Mouse (Mus musculus) small intestine, adult 2 months (tissue): ENCODE measurements around the gene Rhov. TPM values are rescaled to one million over a fixed set of nuclear protein-coding genes. Genes with fewer than 3 reads are reported as not detected.

ENCODE experiments used
- H3K27ac ChIP-seq: fragments of 200-500 bp; 2 replicates; pipeline ENCODE4 v1.5.1; 2012; ENCODE audit warnings: low read depth, low read length, control low read depth, inconsistent platforms; ENCODE audit not compliant: insufficient read depth
- H3K27me3 ChIP-seq: fragments of 200-500 bp; 2 replicates; pipeline ENCODE4 v1.6.1; 2012; ENCODE audit warnings: mild to moderate bottlenecking, moderate library complexity, low read length, inconsistent platforms; ENCODE audit not compliant: control insufficient read depth, insufficient read depth
- H3K36me3 ChIP-seq: fragments of 200-500 bp; 2 replicates; pipeline ENCODE4 v1.6.1; 2012; ENCODE audit warnings: mild to moderate bottlenecking, low read length, control low read depth, inconsistent platforms; ENCODE audit not compliant: control insufficient read depth, insufficient read depth
- H3K4me1 ChIP-seq: fragments of 200-500 bp; 2 replicates; pipeline ENCODE4 v1.6.1; 2012; ENCODE audit warnings: low read length, inconsistent platforms, mixed read lengths; ENCODE audit not compliant: control insufficient read depth, insufficient read depth, insufficient read length
- H3K4me3 ChIP-seq: fragments of 200-500 bp; 2 replicates; pipeline ENCODE4 v1.5.1; 2012; ENCODE audit warnings: low read depth, mild to moderate bottlenecking, control low read depth, inconsistent platforms, low read length, moderate library complexity
- CTCF ChIP-seq: fragments of 200-500 bp; IDR thresholded peaks from 2 replicates; pipeline ENCODE4 v1.5.1; 2012; ENCODE audit warnings: low read depth, mild to moderate bottlenecking, control low read depth, inconsistent platforms, low read length, moderate library complexity, mixed read lengths; ENCODE audit not compliant: insufficient replicate concordance, insufficient read length; ENCODE audit errors: extremely low read depth
- POLR2A ChIP-seq: fragments of 200-500 bp; IDR thresholded peaks from 2 replicates; pipeline ENCODE4 v1.6.1; 2012; ENCODE audit warnings: low read depth, mild to moderate bottlenecking, control low read depth, inconsistent platforms, low read length, moderate library complexity
- WGBS: fragments of 180-500 bp; shearing (Covaris S2); methylation state at CpG from one replicate; pipeline ENCODE4 v1.1.7; 2018; 5-methylcytosine and 5-hydroxymethylcytosine counted together
- polyA plus RNA-seq: library from polyadenylated mRNA; depleted of rRNA; stranded (reverse); fragments of >200 nt; gene quantifications from 2 replicates; pipeline ENCODE4 v1.2.3, GENCODE M21; 2012; rRNA removed

Rhov gene
- polyA plus RNA-seq, 1 experiment, result 3.0 TPM

- H3K27ac ChIP-seq, result peak overlapping the region; percentile 96
- no peak for TF ChIP-seq CTCF
- TF ChIP-seq POLR2A, result peak; percentile 86; the same call in 1 of the 2 replicates
- WGBS, result 16% methylated on average over 4 of the region's 4 CpGs
- H3K4me3 ChIP-seq, result peak overlapping the region; percentile 83
- H3K27me3 ChIP-seq, result no peaks in the 10 kb centered on the region
- peaks cover 39% of the 10 kb centered on the region for H3K36me3 ChIP-seq
- peaks cover 22% of the 10 kb centered on the region for H3K4me1 ChIP-seq
These were observed 30.8 kb downstream of the Rhov start for GRCm38 (mm10) chr2:119240075-119240818.

GRCm38 (mm10) chr2:119238671-119239070 lies 32.4 kb downstream of the Rhov start:
- H3K27me3 ChIP-seq, result no peaks in the 10 kb centered on the region
- peaks cover 21% of the 10 kb centered on the region for H3K4me1 ChIP-seq
- peaks cover 24% of the 10 kb centered on the region for H3K36me3 ChIP-seq
- peak overlapping the region; percentile 83 for H3K4me3 ChIP-seq
- WGBS, result 32% methylated on average over 2 of the region's 2 CpGs
- H3K27ac ChIP-seq, result peak overlapping the region; percentile 96
- TF ChIP-seq CTCF (no peak), POLR2A (peak; percentile 71)

- H3K27ac ChIP-seq, result peak overlapping the region; percentile 96
- H3K36me3 ChIP-seq, result peaks cover 20% of the 10 kb centered on the region; the same call in 1 of the 2 replicates
- WGBS, result 3% methylated on average over 31 of the region's 31 CpGs
- peaks cover 17% of the 10 kb centered on the region for H3K4me1 ChIP-seq
- H3K4me3 ChIP-seq, result peak overlapping the region; percentile 83
- H3K27me3 ChIP-seq, result no peaks in the 10 kb centered on the region
- no peak for TF ChIP-seq CTCF
- no peak for TF ChIP-seq POLR2A
These were observed 33.2 kb downstream of the Rhov start for GRCm38 (mm10) chr2:119237871-119238220.

GRCm38 (mm10) chr2:119237210-119237870 lies 33.7 kb downstream of the Rhov start, which contains the start of gene Spint1:
Spint1 (plus strand) TSS chr2:119237362.
- under 1% methylated on average over 73 of the region's 73 CpGs for WGBS

GRCm38 (mm10) chr2:119236682-119237209 lies 34.3 kb downstream of the Rhov start:
- Histone ChIP-seq H3K4me1 (peaks cover 11% of the 10 kb centered on the region), H3K27ac (peak overlapping the region; percentile 96), H3K4me3 (peak overlapping the region; percentile 83), H3K27me3 (no peaks in the 10 kb centered on the region), H3K36me3 (peaks cover 13% of the 10 kb centered on the region; the same call in 1 of the 2 replicates)
- 7% methylated on average over 25 of the region's 25 CpGs for WGBS
- TF ChIP-seq POLR2A (no peak), CTCF (no peak)

More at GRCm38 (mm10) chr2:119237210-119237870, 33.7 kb downstream of the Rhov start, which contains the start of gene Spint1:
- TF ChIP-seq POLR2A (peak; percentile 56), CTCF (no peak)
- H3K36me3 ChIP-seq, result peaks cover 18% of the 10 kb centered on the region; the same call in 1 of the 2 replicates
- peak within 1 kb of the TSS; percentile 96 for H3K27ac ChIP-seq
- H3K4me3 ChIP-seq, result peak within 1 kb of the TSS; percentile 83
- H3K27me3 ChIP-seq, result no peaks in the 10 kb centered on the region
- peaks cover 13% of the 10 kb centered on the region for H3K4me1 ChIP-seq

GRCm38 (mm10) chr2:119229775-119230704 lies 41.0 kb downstream of the Rhov start, which contains the start of gene Ppp1r14d:
Ppp1r14d (minus strand) TSS chr2:119229906.
- Histone ChIP-seq H3K4me3 (peak within 1 kb of the TSS; percentile 76), H3K4me1 (peaks cover 14% of the 10 kb centered on the region), H3K36me3 (no peaks in the 10 kb centered on the region; the same call in 1 of the 2 replicates), H3K27ac (peak within 1 kb of the TSS; percentile 92), H3K27me3 (no peaks in the 10 kb centered on the region)
- WGBS, result 24% methylated on average over 6 of the region's 6 CpGs
- TF ChIP-seq CTCF, result no peak
- TF ChIP-seq POLR2A, result no peak

Other genes with a start within 250 kb of the Rhov start
- 3.9 and 10.0 TPM in 2 replicates for gene Ccdc32, start 241.9 kb downstream of the Rhov start, polyA plus RNA-seq
- 1.1 and 1.9 TPM in 2 replicates for gene Rpusd2, start 236.5 kb downstream of the Rhov start, polyA plus RNA-seq
- gene Knl1, start 224.2 kb downstream of the Rhov start, polyA plus RNA-seq, result 0.11 and 0.15 TPM in 2 replicates
- gene Rad51, start 158.5 kb downstream of the Rhov start, polyA plus RNA-seq, result 4.6 and 8.7 TPM in 2 replicates
- 26.2 and 57.3 TPM in 2 replicates for gene Rmdn3, start 114.2 kb downstream of the Rhov start, polyA plus RNA-seq
- gene Gchfr, start 103.5 kb downstream of the Rhov start, polyA plus RNA-seq, result 35.0 and 107 TPM in 2 replicates
- 0.03 and 0.04 TPM in 2 replicates for gene Gm14137, start 96.8 kb downstream of the Rhov start, polyA plus RNA-seq
- gene Zfyve19, start 62.7 kb downstream of the Rhov start, polyA plus RNA-seq, result 20.2 and 46.7 TPM in 2 replicates
- 1.5 and 2.9 TPM in 2 replicates for gene Dnajc17, start 62.5 kb downstream of the Rhov start, polyA plus RNA-seq
- gene Ppp1r14d, start 41.4 kb downstream of the Rhov start, polyA plus RNA-seq, result 124 and 296 TPM in 2 replicates
- gene Spint1, start 33.9 kb downstream of the Rhov start, polyA plus RNA-seq, result 139 and 367 TPM in 2 replicates
- 11.3 and 22.9 TPM in 2 replicates for gene Vps18, start 17.5 kb upstream of the Rhov start, polyA plus RNA-seq
- gene Dll4, start 54.5 kb upstream of the Rhov start, polyA plus RNA-seq, result 9.8 and 22.1 TPM in 2 replicates
- gene Chac1, start 80.0 kb upstream of the Rhov start, polyA plus RNA-seq, result 5.8 and 6.9 TPM in 2 replicates
- gene Ino80, start 206.4 kb upstream of the Rhov start, polyA plus RNA-seq, result 2.1 and 4.6 TPM in 2 replicates